Mouse (Mus musculus) urinary bladder, postnatal 4 days (tissue): Measurements from ENCODE around the gene Psmd5.

ENCODE experiments used
- DNase-seq, 2 experiments: peaks; one replicate each; pipeline ENCODE4 v3.0.0; 2021 to 2022; ENCODE audit warnings: low spot score in 2 of 2

Psmd5 gene

DNA sequence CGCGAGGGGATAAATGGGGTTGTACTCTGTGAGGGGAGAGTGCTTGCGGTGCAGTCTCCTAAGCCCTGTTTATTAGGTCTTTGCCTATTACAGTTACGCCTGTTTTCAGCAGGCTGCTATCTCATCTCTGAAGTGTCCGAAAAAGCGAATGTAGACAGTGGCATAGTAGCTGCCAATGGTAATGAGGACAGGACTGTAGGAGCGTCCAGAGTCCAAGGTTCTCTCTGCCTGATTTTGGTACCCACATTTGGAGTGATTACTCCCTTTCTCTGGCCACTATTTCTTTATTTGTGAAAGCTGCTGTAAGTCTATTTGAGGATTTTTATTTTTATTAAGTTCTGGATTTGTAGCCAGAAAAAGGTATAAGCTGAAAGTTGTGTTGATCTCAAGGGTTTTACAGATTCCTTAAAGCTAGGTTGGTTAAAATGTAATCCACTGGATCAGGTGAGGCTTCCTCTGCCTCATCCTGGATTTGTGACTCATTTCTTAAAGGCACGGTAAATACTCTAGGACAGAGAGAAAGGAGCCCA, at the start of gene Psmd5:
TSS of gene Psmd5 (minus strand) at position 153 of the 530 bp plus-strand sequence.
- DNase-seq = no peak

- DNase-seq = no peak
Measured at GRCm38 (mm10) chr2:34922729-34923128, 48.0 kb upstream of the Psmd5 start.

DNA sequence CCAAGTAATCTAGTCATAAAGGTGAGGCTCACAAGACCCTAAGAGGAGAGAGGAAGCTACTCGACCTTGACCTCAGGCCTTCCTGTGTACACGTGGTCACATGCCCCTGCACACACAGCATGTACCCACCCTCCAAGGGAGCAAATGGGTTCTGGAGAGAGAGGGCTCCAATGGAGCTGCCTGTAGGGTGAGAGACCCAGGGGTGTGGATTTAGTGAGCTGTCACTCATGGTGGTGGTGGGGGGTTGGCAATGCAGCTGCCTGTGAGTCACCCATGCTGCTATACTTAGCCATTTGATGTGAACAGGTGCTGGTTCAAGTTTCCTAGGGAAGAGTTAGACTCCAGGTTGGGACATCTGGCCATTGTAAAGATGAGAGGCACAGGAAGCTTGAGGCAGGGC, 45.4 kb upstream of the Psmd5 start:
- no peak for DNase-seq

DNA sequence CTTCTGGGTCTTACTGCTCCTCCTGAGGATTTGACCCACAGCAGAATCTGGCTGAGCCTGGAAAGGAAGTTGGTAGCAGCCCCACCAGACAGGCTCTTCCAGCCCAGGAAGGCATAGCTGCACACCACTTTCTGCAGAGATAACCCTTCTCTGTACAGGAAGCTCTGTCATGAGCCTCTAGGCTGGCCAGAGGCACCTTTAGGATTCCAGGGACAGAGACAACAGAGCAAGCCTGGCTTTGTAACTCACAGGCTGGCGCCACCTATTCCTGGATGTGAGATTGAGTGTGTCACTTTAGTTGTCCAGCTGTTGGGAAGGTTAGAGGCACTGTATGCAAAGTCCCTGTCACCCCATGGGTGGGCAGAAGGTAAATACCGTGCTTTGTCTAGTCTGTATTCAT, 40.3 kb upstream of the Psmd5 start:
- DNase-seq = no peak

GRCm38 (mm10) chr2:34914823-34915082, 40.0 kb upstream of the Psmd5 start:
- no peak for DNase-seq

- DNase-seq = peak in 1 of 2 experiments; percentile 49
Measured at GRCm38 (mm10) chr2:34914069-34914822, 39.5 kb upstream of the Psmd5 start.

- DNase-seq = peak in 1 of 2 experiments; percentile 40
Measured at GRCm38 (mm10) chr2:34913218-34914068, 38.7 kb upstream of the Psmd5 start, which contains the start of gene Phf19. Gene Phf19 (minus strand): TSS chr2:34914026.

- DNase-seq = no peak
Measured at GRCm38 (mm10) chr2:34912613-34913012, 37.8 kb upstream of the Psmd5 start.

DNA sequence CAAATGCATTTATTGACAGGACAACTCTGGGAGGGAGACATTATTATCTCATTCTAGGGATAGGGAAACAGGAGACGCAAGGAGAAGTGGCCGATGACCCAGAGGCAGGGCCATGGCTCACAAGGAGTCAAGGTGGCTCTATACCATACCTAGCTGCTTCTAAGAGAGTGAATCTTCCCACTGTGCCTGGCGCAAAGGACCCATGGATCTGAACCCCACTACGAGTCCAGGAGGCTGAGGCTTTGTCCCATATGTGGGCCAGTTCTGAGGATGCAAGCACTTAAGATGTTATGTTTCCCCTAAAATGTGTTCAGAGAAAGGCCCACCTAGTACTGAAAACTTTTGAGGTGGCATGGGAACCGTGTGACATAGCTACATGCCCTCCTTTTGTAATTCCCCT, 37.1 kb upstream of the Psmd5 start:
- no peak for DNase-seq

GRCm38 (mm10) chr2:34909719-34910118, 35.0 kb upstream of the Psmd5 start:
- DNase-seq = no peak

- DNase-seq = peak in 1 of 2 experiments; percentile 44
Measured at GRCm38 (mm10) chr2:34906861-34907604, 32.3 kb upstream of the Psmd5 start.

DNA sequence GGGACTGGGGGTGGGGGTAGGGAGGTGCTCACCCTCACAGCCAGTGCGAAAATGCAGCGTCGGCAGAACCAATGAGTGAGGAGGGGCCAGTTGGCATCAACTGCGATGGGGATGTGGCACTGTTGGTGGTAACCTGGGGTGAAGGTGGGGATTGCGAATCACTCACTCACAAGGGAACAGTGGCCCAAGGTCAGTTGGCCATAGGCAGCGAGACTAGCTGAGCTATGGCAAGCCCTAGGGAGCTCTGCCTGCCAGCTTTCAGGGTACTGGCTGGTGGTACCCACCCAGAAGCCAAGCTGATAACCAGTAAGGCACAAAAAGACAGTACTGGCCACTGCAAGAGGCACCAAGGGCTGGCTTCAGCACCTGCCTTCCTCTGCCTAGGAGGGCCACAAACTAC, 31.7 kb upstream of the Psmd5 start:
- no peak for DNase-seq

DNA sequence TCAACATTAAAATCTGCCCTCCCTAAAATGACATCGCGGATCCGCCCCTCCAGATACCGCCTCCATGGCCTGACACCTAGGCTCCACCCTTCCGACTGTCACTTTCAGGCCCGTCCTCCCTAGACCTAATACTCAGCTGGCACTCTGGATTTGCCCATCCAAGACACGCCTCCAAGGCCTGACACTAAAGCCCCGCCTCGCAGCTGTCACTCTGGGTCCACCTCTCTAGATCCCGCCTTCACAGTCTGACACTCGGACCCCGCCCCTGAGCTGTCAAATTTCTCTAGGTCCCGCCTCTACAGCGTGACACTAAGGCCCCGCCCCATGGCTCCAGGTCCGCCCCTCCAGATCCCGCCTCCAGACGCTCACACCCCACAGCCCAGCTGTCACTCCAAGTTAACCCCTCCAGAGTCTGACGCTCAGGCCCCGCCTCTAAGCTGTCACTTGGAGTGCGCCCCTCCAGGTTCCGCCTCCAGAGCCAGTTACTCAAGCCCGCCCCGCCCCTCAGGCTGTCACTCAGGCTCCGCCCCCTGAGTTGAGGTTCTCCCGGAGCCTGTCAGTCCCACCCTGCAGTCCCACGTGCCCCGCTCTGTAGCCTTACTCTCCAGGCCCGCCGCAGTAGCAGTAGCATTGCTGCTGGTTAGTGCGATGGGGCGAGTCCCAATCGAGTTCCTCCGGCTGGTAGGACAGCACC, 30.2 kb upstream of the Psmd5 start:
- DNase-seq = peak; percentile 98

DNA sequence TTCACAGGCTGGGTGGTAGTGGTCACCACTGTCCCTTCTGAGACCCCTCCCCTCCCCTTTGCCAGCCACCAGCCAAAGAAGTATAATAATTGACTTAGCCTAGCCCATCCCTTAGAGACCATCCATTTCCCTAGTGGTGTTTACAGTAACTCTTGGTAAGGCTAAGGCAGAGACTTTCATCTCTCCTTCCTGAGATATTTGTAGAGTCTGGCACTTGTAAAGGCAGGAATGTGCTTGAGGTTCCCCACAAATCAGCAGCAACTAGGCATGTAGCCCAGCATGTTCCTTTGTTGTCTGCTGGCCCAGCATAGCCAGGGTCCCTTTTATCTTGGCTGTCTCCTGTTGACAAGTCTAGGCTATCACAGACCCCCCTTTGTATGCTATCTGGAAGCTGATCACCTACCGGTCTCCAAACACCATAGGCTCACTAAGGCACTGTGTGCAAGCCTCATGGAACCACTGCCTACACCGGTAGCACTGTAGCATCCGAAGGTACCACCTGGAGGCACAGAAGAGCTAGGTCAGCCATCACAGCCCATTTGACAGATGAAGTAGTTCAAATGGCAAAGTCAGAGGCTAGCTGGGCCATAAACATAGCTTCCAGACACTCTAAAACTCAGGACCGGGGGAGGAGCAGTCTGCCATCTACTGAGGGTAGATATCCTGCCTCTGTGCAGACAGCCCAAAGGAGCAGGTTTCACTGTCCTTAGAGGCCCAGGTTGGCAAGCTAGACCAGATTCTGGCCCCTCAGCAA, 29.1 kb upstream of the Psmd5 start:
- DNase-seq = no peak

- no peak for DNase-seq
Measured at GRCm38 (mm10) chr2:34903191-34903590, 28.4 kb upstream of the Psmd5 start.

- no peak for DNase-seq
Measured at GRCm38 (mm10) chr2:34902731-34903130, 28.0 kb upstream of the Psmd5 start.

DNA sequence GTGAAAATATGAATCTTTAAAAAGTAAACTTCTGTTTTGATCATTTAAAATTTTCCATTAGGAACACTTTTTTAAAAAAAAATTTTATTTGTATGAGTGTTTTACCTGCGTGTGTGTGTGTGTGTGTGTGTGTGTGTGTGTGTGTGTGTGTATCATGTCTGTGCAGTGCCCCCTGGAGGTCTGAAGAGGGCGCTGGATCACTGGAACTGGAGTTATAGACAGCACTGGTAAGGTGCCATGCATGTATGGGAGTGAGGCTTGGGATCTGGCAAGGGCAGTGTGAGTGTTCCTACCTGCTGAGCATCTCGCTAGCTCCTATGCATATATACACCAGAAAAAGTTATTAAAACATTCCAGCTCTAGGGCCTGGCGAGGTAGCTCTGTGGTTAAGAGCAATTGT, 27.0 kb upstream of the Psmd5 start:
- no peak for DNase-seq

- no peak for DNase-seq
Measured at GRCm38 (mm10) chr2:34900412-34900811, 25.6 kb upstream of the Psmd5 start.

DNA sequence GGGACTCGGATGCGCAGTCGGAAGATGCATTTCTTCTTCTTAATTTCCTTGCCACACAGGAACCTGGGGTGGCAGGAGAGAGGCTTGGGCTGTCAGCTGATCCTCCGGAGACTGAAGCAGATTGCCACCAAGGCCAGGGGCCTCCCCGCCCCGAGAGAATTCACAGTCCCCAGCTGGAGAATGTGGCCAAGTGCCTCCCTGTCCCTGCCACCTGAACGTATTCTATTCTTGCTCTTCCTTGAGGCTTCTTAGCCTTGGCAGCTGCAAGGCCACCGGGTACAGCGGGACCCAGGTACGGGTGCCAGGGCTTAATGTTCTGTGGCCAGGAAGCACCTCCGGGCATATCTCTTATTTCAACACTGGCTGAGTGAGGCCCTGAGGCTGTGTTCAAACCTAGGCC, 24.9 kb upstream of the Psmd5 start:
- DNase-seq = no peak

DNA sequence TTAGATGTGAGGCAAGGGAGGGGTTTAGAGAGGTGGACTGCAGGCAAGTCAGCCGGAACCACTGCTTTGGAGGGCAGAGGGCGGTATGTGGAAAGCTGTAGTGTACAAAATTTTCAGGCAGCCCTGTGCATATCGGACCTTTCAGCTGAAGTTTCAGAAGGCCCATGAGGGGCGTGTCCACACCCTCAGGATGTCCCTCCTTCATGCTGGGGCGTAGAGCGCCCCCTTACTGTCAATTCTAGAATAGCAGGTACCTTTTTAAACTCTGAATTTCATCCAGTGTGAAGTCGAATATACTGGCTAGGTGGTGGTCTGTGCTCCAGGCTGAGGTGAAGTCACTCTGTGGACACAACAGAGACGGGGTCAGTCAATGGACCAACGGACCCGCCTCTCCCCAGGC, 23.1 kb upstream of the Psmd5 start:
- no peak for DNase-seq
